Mouse (Mus musculus) mature B cell (primary cell): ENCODE results near the gene Cubn.

Source experiments
- in situ Hi-C: fragments of 300-500 bp; cut with MboI; formaldehyde crosslinking; loops from 2 replicates; pipeline ENCODE4 v1.14.3; 2019

Cubn gene

GRCm38 (mm10) chr2:13491734-13492133 is at the start of gene Cubn:
Gene Cubn (minus strand): TSS chr2:13491813.
- in situ Hi-C loops, result no loop called here

DNA sequence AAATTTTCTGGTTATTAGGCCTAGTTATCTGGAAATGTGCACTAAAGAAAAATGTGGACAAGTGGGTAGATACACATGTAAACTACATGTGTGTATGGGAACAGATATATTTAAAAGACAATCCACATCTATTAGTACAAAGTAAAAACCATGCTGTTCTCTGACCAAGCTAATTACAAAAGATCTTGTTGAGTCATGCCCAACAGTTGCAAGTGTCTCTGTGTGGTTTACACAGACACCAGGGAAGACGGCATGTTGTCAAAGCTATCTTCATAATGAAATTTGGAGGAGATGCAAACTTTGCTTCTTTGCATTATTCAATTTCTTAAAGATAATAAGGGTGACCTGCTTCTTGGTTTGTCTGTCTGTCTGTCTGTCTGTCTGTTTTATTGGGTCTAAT is 48.2 kb upstream of the Cubn start:
- in situ Hi-C loops, result no loop called here

DNA sequence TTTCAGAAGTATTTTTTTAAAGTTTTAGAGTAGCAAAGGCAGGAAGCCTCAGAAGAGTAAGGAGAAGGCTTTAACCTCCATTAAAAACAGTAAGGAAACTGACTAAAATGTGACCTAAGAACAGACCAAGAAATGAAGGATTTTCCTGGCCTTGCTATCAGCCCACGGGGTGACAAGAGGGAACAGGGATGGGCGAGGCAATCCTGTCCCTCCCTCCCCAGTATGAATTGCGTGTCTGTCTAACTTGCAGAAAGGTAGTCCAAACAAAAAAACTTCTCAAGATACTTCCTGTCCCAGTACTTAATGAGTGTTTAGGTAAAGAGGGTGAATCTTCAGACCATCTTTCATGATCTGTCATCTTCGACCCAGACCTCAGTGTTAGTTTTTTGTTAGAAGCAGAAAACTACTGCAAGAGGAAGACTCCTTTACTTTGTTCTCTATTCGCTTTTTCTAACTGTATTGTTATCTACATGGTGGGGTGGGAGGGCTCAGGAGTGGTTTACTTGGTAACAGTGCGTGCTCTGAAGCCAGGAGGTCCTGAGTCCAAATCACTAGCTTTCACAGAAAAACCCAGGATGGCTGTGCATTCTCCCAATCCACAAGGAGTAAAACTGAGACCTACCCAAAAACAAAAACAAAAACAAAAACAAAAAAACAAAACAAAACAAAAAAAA is 47.2 kb upstream of the Cubn start:
- in situ Hi-C loops, result no loop called here

DNA sequence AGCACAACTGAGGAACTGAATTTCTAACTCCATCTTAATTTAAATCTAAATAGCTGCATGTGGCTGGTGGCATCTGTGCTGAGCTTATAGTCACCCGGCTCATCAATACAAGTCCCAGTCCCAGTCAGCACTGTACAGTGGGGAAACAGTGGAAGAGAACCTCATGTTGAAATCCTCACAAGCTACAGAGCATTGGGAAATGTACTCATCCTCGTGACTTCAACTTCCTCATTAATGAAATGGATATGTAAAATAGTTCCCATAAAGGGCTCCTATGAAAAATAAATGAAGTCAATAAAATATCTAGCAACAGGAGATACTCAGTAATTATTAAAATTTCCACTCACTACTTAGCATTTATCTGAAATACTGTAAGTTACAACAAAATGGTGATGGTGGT is 46.6 kb upstream of the Cubn start:
- in situ Hi-C loops, result no loop called here

DNA sequence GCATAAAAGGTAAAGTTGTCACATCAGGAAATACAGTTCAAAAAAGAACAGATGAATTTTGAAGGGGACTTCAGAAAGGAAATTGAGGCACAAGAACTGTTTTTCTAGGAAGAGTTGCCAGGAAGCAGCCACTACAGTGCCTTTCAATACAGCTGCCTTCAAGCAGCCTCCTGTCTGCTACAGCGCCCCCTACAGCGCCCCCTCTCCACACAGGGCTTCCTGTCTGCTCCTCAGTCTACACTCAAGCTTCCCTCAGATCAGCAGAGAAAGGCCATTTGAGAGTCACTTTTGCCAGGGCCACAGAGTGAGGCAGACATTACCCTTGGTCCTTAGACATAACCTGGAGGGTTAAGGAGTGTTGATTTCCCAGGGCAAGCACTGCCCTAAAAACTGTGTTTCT is 46.1 kb upstream of the Cubn start:
- in situ Hi-C loops, result no loop called here

DNA sequence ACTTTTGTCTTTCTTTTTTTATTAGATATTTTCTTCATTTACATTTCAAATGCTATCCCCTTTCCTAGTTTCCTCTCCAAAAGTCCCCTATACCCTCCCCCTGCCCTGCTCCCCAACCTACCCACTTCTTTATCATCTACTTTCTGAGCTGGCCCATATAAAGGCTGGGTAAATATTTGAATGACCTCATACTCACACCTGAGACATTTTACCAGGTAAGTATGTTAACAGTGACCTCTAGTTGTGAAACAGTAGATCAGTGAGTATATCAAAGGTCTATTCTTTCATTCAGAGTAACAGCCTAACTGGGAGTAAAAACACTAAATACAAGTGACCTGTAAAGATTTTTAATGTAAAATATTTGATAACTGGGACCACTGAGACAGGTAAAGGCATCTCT is 45.1 kb upstream of the Cubn start:
- in situ Hi-C loops, result no loop called here

DNA sequence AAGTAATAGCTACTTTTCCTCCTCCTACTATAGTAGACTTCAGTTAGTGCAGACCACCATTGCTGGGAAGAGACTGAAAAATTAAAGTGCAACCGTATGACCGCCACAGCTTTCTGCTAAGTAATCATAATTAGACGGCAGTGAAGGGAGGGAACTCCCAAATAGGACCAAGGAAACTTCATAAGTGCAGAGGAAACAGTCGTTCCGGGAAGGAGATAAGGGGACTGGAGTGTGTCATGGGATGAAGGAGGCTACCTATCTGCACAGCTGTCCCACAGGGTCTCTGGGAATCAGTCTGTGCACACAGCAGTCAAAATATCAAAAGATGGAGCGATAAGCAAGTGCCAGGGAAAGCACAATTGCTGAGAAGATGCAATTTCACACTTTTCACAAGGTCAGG is 39.0 kb upstream of the Cubn start:
- in situ Hi-C loops, result no loop called here

- in situ Hi-C loops, result no loop called here
Measured at GRCm38 (mm10) chr2:13529253-13529933, 37.8 kb upstream of the Cubn start.

DNA sequence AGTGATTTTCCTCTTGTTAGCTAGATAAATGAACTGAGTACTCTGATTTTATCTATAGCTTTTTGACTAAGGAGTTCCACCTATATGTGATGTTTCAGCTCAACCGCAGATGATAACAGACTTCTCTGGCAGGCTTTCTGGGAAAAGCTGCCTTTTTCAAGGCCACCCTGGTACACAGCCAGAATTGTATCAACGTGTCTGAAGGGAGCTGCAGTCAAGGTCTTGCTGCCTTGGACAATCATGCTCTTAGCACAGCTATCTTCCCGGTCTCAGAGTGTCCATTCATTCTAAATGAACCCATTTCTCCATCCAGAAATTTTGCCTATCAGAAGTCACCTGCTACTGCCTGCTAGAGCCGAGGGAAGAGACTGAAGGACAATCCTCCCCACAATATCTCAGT is 35.9 kb upstream of the Cubn start:
- in situ Hi-C loops, result no loop called here

GRCm38 (mm10) chr2:13527125-13527524 is 35.5 kb upstream of the Cubn start:
- in situ Hi-C loops, result no loop called here

DNA sequence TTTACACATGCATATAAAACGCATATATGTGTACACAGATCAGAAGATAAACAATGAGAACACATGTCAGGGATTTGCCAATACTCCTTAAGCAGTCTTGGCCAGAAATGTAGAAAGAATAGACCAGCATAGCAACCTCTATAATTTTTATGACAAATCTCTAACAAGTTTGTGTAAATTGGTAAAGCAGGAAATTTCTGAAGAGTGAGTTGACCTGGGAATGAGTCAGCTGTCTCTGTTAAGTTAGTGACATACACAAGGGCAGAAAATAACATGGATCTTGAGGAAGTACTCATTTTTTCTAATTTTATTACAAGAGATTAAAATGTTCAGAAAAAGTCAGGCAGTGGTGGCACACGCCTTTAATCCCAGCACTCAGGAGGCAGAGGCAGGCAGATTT is 34.6 kb upstream of the Cubn start:
- in situ Hi-C loops, result no loop called here

DNA sequence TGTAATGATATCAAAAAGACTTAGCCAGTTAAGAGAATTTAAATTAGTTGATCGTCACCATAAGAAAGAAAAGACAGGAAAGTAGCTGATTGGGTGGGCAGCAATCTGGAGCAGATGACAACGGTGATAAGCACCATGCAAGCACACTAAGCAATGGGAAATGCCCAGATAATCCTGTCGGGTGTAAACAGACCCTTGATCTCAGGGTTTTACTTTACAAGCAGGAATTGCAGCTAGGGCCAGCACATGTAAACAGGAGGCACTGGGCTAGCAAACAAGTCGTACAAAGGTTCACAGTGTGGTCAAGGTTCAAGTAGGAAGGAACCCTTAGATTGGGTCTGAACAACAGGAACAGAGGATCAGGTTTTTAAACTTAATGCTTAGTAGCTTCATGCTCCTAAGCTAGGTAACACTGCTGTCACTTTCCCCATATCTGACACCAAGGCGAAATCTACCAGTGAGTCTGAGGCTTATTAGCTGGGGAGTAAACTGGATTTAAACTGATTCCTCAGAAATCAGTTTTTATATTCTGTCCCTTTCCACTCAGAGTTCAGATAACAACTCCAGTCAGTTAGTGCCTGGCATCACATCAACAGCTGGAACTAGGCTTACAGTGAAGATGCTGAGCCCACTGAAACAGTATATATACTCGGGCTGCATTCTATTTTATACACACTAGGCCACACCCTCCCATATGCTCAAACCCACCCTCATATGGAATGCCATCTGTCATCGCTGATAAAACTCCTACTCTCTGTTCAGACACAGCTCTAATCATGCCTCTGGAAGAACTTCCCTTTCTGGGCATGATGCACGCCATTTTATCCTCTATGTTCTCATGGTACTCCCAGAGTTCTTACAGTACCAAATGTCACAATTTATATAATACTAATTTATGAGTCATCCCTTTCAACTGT is 32.2 kb upstream of the Cubn start:
- in situ Hi-C loops, result no loop called here

DNA sequence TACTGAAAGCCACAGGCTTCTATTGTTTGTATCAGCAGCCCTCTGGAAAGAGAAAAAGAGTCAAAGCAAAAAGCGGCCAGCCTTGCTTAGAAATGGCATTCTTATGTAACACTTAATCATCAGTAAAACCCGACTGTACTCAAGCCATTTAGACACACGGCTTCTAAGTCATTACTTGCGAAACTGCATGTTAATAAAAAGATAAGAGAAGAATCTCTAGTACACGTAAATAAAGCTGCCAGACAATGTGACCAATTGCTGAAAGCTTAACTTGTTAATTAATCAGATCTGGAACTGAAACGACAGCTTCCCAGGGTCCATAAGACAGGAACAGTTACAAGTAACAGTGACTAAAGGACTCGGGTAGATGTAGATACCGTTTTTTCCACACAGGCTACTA is 30.5 kb upstream of the Cubn start:
- in situ Hi-C loops, result no loop called here

- in situ Hi-C loops, result no loop called here
Measured at GRCm38 (mm10) chr2:13514949-13515348, 23.3 kb upstream of the Cubn start.

DNA sequence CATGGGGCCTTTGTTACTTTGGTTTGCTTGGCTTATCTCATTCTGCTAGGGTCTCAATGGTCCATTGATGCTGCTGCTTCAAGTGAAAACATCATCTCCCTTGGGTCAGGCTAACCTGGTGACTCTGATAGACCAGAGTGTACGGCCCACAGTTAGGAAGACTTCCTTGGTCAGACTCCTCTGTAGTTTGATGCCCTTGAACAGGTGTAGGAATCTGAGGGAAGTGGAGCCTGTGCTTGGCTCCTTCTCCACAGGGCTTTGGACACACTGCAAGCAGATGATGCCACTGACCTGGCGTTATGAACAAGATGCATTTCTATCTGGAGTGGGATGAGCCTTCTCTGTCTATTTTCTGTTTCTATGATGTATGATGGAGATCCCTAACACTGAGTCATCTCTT is 11.1 kb upstream of the Cubn start:
- in situ Hi-C loops, result no loop called here

DNA sequence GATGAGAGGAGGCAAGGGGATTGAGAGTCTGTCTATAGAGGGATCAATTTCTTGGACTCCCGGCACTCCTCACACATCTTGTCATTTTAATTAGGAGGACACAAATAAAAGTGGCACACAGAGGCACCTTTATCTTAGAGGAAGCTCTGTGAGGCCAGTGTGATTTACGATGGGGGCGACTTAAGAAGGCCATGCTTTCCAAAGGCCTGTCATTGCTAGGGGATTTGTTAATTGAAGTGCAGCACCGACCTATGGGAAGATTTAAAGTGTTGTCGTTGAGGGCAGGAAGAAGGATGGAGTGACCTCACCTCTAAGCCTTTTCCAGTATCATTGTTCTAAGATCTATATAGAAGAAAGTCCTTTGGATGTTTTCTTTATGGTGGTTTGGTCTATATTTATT is 9.9 kb upstream of the Cubn start:
- in situ Hi-C loops, result no loop called here

- in situ Hi-C loops, result no loop called here
Measured at GRCm38 (mm10) chr2:13500298-13500999, 8.8 kb upstream of the Cubn start.

DNA sequence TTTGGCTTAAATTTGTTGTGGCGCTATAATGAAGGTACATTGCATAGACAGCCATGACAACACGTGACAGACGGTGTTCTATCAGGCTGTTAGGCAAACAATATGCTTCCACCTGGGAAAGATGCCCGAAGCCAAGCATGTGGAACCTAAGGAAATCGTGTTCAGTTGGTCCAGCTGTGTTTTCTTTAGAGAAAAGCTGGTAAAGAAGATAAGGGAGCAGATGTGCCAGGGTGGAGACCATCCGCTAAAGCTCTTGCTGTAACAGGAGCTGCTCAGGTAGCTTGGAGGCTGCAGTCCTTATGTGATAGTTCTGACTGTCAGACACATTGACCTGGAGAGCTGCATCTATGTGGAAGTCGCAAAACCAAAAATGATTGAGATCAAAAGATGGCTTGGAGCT is 7.6 kb upstream of the Cubn start:
- in situ Hi-C loops, result no loop called here

GRCm38 (mm10) chr2:13496087-13496486 is 4.5 kb upstream of the Cubn start:
- in situ Hi-C loops, result no loop called here

DNA sequence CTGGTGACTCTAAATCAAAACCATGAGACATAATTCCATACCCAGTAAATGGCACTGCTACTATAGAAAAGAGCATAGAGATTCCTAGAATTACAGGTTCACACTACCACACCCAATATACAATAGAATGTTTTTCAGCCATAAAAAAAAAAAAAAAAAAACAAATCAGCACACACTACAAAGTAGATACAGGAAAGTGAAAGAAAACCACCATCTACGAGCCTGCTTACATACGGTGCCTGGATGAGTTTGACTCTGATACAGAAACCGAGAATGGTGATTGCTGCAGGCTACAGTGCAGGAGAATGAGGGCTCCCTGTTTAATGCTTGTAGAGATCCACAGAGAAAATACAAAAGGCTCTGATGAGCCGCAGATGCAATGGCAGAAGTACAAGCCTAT is 1.3 kb upstream of the Cubn start:
- in situ Hi-C loops, result no loop called here

DNA sequence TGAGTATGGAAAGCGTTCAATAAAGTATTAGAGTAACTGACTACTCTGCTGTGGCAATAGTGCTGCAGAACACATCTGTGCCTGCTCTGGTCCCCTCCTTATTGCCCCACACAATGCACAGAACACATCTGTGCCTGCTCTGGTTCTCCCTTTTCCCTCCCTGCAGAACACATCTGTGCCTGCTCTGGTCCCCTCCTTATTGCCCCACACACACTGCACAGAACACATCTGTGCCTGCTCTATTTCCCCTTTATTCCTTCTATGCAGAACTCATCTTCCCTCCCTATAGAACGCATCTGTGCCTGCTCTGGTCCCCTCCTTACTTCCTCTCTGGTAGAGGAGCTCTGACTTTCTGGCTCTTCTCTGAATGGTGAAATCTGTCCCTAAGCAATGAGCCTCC is 1.1 kb downstream of the Cubn start:
- in situ Hi-C loops, result no loop called here

GRCm38 (mm10) chr2:13486470-13486869 is 5.1 kb downstream of the Cubn start:
- in situ Hi-C loops, result no loop called here
